Comparison of ENCODE assay signal across 8 mouse cellular contexts in genomic region chr17:84095829-84096228, GRCm38 (mm10).
A peak's percentile ranks its signal among the peaks of the same experiment; 100 is the strongest.
DNase-seq lines count a peak whose midpoint lies in the region.

No protein-coding gene starts in this region.

- H3K27ac ChIP-seq in heart, embryonic 10.5 days: peak overlapping the region; percentile 86; the same call in 1 of the 2 replicates
- H3K27ac ChIP-seq in brown adipose tissue, adult 24 weeks (replicated peaks; ENCODE audit: low read depth, low read length): peak overlapping the region; percentile 86
- H3K27ac ChIP-seq in hindbrain, embryonic 10.5 days: peak overlapping the region; percentile 98
- peak overlapping the region; percentile 99 for H3K27ac ChIP-seq in midbrain, embryonic 10.5 days (replicated peaks)

- peaks cover 33% of the 10 kb centered on the region for H3K4me1 ChIP-seq in heart, embryonic 10.5 days
- H3K4me1 ChIP-seq in brown adipose tissue, adult 24 weeks (ENCODE audit: control insufficient read depth, insufficient read depth, insufficient read length, low read length): peaks cover 28% of the 10 kb centered on the region
- H3K4me1 ChIP-seq in hindbrain, embryonic 10.5 days (replicated peaks): peaks cover 56% of the 10 kb centered on the region
- peaks cover 55% of the 10 kb centered on the region for H3K4me1 ChIP-seq in midbrain, embryonic 10.5 days

- DNase-seq in heart, embryonic 10.5 days (ENCODE audit: low spot score): no peak
- no peak for DNase-seq in heart, postnatal 4 days
- DNase-seq in hindbrain, embryonic 10.5 days (ENCODE audit: low spot score): peak; percentile 36
- peak; percentile 53 for DNase-seq in midbrain, embryonic 10.5 days (ENCODE audit: low spot score)
- no peak for DNase-seq in cerebellum, postnatal 10 days
- DNase-seq in lung, adult 18-20 months: no peak
- no peak for DNase-seq in spleen, postnatal 4 days (ENCODE audit: low spot score in 2 of 2)

- WGBS in heart, embryonic 10.5 days: 51% methylated on average over 4 of the region's 4 CpGs
- WGBS in hindbrain, embryonic 10.5 days: 34% methylated on average over 4 of the region's 4 CpGs
- 31% methylated on average over 4 of the region's 4 CpGs for whole genome bisulfite sequencing in midbrain, embryonic 10.5 days

- no peaks in the 10 kb centered on the region for H3K9me3 ChIP-seq in heart, embryonic 10.5 days
- H3K9me3 ChIP-seq in hindbrain, embryonic 10.5 days: 0 out of 2 replicates have a peak, but pooled peaks cover 4% of the 10 kb centered on the region
- peaks cover 3% of the 10 kb centered on the region; the same call in 1 of the 2 replicates for H3K9me3 ChIP-seq in midbrain, embryonic 10.5 days (replicated peaks)

- H3K4me3 ChIP-seq in heart, embryonic 10.5 days: peak overlapping the region; percentile 62; the same call in 1 of the 2 replicates
- no peak overlapping the region for H3K4me3 ChIP-seq in brown adipose tissue, adult 24 weeks (ENCODE audit: insufficient read depth, low read depth, low read length)
- peak overlapping the region; percentile 45; the same call in 1 of the 2 replicates for H3K4me3 ChIP-seq in hindbrain, embryonic 10.5 days
- H3K4me3 ChIP-seq in midbrain, embryonic 10.5 days: peak overlapping the region; percentile 46

- H3K27me3 ChIP-seq in heart, embryonic 10.5 days (ENCODE audit: insufficient read depth, poor library complexity, severe bottlenecking): peaks cover 12% of the 10 kb centered on the region
- H3K27me3 ChIP-seq in hindbrain, embryonic 10.5 days (ENCODE audit: insufficient read depth, poor library complexity, severe bottlenecking): peaks cover 20% of the 10 kb centered on the region
- peaks cover 29% of the 10 kb centered on the region for H3K27me3 ChIP-seq in midbrain, embryonic 10.5 days (ENCODE audit: low read depth, poor library complexity, severe bottlenecking)

- H3K36me3 ChIP-seq in heart, embryonic 10.5 days: no peaks in the 10 kb centered on the region
- H3K36me3 ChIP-seq in hindbrain, embryonic 10.5 days: no peaks in the 10 kb centered on the region
- H3K36me3 ChIP-seq in midbrain, embryonic 10.5 days: no peaks in the 10 kb centered on the region

Comparison
In these comparisons a context has a peak if more than half of its experiments do, and no peak if none do; other contexts are left out.
1. DNase-seq: peak in hindbrain, embryonic 10.5 days (single experiment) and midbrain, embryonic 10.5 days (single experiment); none in heart, embryonic 10.5 days (single experiment), heart, postnatal 4 days (single experiment), cerebellum, postnatal 10 days (0 of 2), lung, adult 18-20 months (0 of 2) and spleen, postnatal 4 days (0 of 2).
2. Peak in every context shown above with its lines, with median percentiles within 50 percentile points of each other: H3K27ac ChIP-seq.